Mouse (Mus musculus): ENCODE measurements around the gene Vtcn1.

DNA sequence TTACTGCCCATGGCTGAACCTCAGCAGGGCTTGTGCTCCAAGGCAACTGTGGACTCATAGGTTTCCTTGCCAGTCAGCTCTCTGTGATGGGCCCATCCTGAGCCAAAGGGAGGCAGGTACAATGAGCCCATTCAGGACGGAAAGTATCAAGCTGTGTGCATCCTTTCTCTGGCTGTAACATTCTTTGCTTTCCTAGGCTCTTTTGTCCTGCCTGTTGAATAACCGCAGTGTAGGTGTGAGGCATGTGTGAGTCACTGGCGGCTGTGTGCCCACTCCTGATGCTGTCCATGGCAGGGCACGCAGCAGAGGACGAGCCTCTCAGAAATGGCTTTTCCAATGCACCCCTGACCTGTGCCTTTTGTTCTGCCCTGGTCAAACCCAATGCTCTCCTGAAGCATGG, 41.7 kb downstream of the Vtcn1 start:
- TF ChIP-seq CTCF (IDR thresholded peaks at IDR 0.05; ENCODE audit: control insufficient read depth, insufficient read depth, insufficient read length) (no peak), FOSL1 (IDR thresholded peaks at IDR 0.05; ENCODE audit: insufficient read depth, low read length, poor library complexity, severe bottlenecking) (peak; percentile 35), USF1 (IDR thresholded peaks at IDR 0.05; ENCODE audit: low read depth) (no peak), MAX (IDR thresholded peaks at IDR 0.05) (no peak), MYOG (IDR thresholded peaks at IDR 0.05; ENCODE audit: control insufficient read depth, extremely low read depth, insufficient read length) (no peak), CEBPB (IDR thresholded peaks at IDR 0.05; ENCODE audit: low read depth) (no peak), MYOD1 (IDR thresholded peaks at IDR 0.05; ENCODE audit: control insufficient read depth, insufficient read length, low read depth) (no peak)
